Mouse (Mus musculus) C2C12 (cell line): ENCODE measurements around the gene Sgcd.
A peak's percentile ranks its signal among the peaks of the same experiment; 100 is the strongest.

Source experiments
- CEBPB ChIP-seq: IDR thresholded peaks from one replicate; pipeline ENCODE4 v1.6.1; 2011; ENCODE audit warnings: low read depth, mild to moderate bottlenecking, control low read depth, moderate library complexity
- CTCF ChIP-seq: IDR thresholded peaks from one replicate; pipeline ENCODE4 v1.5.1; 2011; ENCODE audit not compliant: control insufficient read depth, insufficient read depth, insufficient read length
- MAX ChIP-seq: IDR thresholded peaks from one replicate; pipeline ENCODE4 v1.6.1; 2011; ENCODE audit warnings: mild to moderate bottlenecking, control low read depth
- USF1 ChIP-seq: IDR thresholded peaks from one replicate; pipeline ENCODE4 v1.6.1; 2011; ENCODE audit warnings: low read depth, mild to moderate bottlenecking, control low read depth, moderate library complexity

DNA sequence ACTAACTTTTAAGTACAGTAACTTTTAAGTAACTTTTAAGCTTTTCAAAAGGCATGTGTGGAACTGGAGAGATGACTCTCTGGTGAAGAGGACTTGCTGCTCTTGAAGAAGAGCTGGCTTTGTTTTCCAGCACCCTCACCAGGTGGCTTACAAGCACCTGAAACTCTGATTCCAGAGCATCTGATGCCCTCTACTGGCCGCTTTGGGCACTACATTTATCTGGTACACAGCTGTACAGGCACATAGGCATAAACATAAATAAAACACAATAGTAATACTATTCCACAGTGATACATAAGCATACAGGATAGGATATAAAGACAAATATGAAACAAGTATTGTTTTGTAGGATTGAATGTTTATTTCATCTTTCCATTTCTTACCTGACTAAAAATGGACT lies 330.6 kb downstream of the Sgcd start:
- TF ChIP-seq CTCF (peak; percentile 17), MAX (no peak), CEBPB (no peak), USF1 (no peak)
